Mouse (Mus musculus) thymus, adult 2 months (tissue): ENCODE results near the gene Hnrnpk.
"Not testable (repeated sequence)": the region's sequence is repeated elsewhere in the genome, so short reads cannot be mapped to it uniquely, and the experiment has no call there.

Experiments
- CTCF ChIP-seq: fragments of 200-500 bp; IDR thresholded peaks from 2 replicates; pipeline ENCODE4 v1.5.1; 2012; ENCODE audit warnings: mild to moderate bottlenecking, control low read depth, low read length, moderate library complexity, borderline replicate concordance; ENCODE audit not compliant: control insufficient read depth, poor library complexity, insufficient read depth; ENCODE audit errors: extremely low read depth
- POLR2A ChIP-seq: fragments of 200-500 bp; IDR thresholded peaks from 2 replicates; pipeline ENCODE4 v1.6.1; 2012; ENCODE audit warnings: mild to moderate bottlenecking, low read length, control low read depth, moderate library complexity; ENCODE audit not compliant: control insufficient read depth, poor library complexity, insufficient read depth; ENCODE audit errors: extremely low read depth

GRCm38 (mm10) chr13:58403243-58403642, at the start of gene Hnrnpk:
- not testable (repeated sequence) for TF ChIP-seq POLR2A, CTCF
